Mouse (Mus musculus) layer of hippocampus, adult 9-11 months (tissue): Measurements from ENCODE around the gene Mob3b.

Source experiments
- DNase-seq: peaks from one replicate; pipeline ENCODE4 v3.0.0; 2022

Gene Mob3b

DNA sequence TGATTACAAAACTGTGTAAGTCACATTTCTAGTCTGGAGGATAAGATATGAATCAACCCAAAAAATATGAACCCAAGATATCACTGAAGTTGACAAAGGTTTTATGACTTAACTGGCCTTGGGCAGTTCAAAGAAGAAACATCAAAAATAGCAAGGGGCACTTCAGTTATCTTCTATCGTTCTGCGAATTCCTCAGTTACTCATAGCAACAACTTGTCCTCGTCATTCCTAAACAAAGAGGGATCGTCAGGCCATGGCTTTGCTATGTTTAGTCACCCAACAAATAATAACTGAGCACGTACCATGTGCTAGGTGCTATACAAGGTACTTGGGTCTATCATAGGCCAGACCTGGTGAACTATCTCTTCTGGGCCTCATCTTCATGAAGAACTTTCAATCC, 10.7 kb downstream of the Mob3b start:
- no peak for DNase-seq

DNA sequence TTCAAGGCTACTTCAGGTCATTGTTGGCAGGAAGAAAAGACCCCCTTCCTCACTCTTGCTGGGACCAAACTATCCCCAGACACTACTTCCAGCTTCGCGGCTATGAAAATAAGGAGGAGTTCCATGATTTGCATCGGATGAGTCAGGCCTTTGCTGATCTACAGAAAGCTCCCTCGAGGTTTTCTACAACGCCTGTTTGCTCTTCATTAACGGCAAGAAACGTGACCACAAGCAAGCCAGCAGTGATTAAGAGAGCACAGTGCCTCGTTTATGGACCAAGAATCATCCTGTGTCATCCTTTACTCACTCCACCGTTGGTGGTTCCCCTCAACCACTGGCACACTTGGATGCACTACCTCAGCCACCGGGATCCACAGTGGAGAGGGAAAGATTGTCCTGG, 11.6 kb downstream of the Mob3b start:
- no peak for DNase-seq

DNA sequence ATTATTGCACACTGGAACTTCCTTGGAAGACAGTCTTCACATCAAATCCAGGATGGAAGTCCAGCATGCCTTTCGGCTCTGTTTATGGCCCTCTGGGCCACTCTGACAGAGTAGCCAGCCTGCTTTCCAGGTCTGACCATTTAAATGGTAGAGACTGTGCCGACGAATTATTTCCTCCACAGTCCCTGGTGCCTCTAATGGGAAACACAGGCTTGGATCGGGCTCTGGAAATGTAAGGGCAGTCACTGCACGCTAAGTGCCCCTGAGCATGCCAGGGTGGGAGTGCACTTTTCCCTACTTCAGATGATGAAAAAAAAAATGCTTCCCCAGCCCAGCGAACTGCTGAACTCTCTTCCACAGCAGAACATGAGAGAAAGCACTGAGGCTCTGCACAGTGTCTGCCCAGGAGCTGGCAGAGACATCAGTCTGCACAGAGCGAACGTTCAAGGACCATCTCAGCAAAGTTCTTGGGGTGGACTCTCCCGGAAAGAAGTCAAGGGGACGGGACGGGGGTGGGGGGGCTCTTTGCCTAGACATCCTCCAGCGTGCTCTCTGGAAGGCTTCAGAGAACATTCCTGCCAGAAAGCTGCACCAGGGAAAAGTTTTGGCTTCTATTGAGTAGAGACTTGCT, 13.7 kb downstream of the Mob3b start:
- DNase-seq, result no peak

DNA sequence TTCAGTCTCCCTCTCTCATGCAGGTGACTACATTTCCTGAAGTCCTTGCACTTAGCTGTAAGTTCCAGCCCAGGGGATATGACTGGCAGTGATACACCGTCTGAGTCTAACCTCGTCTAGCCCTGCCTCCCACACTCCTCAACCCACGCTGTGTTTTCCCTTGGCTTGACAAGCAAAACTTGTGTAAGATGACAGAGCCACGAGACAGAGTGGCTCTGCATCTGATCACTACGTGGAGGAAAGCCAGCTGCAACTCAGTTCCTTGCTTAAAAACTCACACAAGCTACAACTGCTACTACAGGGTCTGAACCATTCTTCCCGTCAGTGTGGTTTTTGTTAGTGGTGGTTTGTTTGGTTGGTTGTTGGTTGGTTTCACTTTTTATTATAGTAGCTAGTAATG, 17.0 kb downstream of the Mob3b start:
- no peak for DNase-seq

DNA sequence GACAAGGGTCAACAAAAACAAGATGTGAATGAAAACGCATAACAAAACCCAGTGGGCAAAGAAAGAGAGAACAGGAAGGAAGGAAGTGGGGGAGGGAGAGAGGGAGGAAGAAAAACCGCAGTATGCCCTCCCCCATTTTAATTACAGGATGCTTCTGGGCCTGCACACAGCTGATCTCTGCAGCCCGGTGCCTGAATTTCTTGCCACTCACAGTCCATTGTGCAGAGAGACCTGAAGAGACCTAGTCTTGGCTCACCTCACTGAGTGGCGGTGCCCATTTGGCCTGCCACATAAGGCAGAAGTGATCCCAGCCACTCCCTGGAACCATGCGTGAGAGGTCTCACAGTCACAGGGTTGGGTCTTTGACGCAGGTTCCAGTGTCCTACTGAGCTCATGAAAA, 19.2 kb downstream of the Mob3b start:
- DNase-seq, result no peak

DNA sequence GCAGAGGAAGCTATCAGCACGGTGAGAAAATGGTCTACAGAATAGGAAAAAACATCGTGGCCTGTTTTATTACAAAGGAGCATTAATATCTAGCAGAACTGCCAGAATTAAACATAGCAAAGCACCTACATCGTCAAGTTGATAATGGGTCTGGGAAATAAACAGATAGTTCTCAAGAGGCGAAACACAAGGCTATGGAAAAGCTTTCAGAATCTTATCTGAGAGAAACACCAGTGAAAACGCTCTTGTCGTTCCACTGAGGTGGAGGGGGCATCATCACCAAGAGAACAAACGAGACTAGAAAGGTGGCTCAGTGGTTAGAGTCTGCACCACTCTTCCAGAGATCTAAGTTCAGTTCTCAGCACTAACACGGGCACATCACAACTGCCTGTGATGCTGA, 20.3 kb downstream of the Mob3b start:
- no peak for DNase-seq

DNA sequence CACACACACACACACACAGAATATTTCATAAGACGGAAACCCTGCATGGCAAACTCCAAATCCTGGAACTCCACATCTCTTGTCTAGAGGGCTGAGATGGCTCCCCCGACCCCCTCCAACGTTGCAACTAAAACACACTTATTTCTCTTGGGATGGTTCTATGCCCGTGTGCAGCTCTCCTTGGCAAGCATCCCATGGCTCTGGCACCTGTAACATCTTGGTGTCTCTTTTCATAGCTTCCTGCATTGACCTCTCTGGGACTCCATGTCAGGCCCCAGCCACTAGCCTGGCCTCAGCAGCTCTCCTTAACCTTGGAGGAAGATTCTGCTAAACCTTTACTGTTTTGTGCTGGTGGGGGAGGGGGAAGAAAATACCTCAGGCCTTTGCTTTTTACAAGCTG, 21.5 kb downstream of the Mob3b start:
- DNase-seq, result no peak

DNA sequence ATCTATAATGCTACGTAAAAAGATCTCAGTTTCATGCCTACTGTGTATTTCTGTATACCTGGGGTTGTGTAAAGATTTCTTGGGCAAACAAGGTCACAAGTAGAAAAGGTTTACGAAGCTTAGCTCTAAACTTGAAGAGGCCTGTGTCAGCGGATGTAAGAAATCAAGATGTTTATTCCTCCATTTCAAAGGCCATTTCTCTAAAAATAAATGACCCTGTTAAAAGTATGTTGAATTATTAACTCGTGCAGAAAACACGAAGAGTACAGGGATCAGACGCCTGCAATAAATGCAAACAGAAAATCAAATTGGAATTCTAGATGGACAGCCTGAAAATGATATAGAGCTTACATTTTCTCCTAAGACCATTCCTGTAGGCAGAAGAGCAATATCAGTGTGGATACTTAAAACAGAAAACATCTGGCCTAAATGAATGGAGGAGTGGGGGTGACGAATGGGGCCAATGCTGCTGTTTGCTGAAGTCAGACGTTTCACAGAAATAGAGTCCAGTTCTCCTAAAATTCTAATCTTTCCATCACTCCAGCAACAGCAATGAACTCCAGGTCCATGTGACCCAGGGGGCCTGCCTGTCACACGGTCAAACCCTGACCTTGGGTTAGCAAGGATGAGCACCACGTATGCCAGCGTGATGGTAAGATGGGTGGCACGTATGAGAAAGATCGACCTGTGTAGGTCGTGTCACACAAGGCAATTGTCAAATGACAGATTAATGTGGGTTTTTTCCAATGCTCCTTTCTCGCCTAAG, 22.3 kb downstream of the Mob3b start:
- no peak for DNase-seq

DNA sequence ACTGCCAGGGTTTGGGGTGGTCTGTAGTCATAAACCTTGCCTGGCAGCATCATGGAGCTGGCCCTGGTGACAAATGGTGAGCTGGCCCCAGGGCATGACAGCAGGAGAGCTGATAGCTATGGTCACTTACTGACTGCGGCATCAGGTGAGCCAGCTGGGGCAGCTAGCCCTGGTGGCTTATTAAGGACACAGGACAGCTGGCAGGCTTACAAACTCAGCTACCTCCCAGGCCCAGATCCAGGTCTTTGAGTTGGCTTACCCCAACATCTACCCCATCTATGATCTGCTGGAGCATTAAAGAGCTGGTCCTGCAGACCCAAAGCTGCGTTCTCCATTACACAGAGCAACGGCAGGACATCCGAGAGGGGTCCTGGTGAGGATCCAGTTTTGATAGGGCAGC, 23.9 kb downstream of the Mob3b start:
- DNase-seq, result no peak

DNA sequence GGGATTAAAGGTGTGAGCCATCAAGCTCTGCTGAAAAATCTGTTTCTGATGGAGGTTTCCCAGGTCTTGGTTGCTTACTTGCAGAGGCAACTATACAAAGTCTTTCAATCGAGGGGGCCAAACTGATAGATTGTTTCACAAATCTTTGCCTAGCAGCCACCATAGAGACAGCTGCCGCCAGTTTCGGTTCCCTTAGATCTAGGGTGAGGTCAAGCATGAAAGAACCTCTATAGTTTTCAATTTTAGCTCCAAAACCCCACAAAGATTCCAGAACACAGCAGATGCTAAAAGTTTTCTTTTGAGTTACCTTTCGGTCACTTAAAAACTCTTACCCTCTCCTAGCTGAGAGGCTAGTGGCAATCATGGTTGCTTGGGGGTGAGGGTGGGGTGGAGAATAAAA, 25.7 kb downstream of the Mob3b start:
- DNase-seq, result no peak

DNA sequence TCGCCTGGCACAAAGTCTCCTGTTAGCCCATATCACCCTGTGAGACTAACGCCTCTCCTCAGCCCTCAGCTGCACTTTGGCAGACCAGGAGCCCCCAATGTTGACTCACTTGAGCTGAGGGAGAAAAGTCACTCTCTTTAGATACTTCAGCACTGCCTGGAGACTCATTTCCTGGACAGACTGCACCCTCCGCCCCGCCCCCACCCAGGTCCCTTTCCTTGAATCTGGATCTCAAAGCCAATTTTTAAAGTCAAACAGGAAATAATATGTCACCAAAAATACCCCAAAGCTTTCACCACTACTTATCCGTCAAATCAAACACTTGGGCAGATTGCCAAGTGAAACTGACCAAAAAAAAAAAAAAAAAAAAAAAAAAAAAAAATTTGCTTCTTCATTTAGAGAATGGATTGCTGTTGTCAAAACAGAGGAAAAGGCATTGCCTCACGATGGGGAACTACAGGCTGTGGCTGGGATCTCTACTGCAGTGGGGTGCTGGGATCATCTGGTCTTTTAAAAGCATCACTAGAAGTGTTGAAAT, 26.8 kb downstream of the Mob3b start:
- no peak for DNase-seq

DNA sequence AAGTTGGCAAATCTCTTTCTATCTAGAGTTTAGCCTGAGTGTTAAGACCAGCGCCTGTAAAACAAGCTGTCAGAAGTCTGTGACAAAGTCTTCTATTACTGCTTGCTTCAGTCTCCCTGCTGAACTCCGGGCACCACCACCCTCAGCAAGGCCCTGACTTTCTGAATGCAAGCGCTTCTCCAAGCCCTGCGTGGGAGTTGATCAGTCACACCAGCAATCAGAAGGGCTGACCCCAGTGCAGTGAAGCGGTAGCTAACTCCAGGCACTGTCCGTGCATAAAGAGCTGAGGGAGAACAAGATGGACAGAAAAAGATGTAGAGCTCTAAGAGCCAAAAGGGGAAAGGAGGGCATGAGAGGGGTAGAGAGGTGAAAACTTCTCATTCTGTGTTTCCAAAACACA, 29.5 kb downstream of the Mob3b start:
- no peak for DNase-seq

DNA sequence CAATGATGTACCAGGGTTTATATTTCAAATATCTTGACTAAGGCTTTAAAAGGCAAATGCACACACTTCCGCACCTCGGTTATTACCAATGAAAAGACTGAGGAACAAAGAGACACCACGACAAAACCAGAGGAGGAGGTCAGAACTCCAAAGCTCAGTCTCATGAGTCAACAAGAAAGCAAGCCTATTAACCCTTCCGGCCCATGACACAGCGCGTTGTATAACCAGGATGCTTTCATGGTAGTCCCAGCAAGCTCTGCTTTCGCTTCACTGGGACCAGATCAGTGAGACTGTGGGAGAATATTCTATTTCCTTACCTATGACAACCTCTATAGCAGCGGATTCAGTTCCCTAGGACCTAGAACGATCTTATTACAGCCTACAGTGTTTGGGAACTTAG, 30.5 kb downstream of the Mob3b start:
- no peak for DNase-seq

DNA sequence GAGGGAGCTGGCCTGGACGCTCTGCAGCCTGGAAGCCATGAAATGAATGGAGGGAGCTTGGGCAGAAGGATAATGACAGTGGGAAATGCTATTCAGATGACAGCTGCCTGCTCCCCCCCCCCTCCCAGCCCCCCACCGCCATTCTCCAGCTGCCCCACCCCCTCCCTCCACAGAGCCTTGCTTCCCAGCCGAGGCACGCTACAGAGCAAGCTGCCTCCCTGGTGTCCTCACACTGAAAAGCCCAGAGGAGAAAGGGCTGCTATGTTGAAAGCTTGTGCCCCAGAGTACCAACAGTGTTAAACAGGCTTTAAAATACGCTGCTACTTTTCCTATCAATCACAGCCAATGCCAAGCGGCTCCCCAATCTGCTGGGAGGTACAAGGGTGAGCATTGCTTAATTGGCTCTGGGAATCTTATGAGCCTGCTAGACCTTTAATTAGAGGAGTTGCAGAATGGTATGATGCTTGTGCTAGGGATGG, 31.9 kb downstream of the Mob3b start:
- no peak for DNase-seq

DNA sequence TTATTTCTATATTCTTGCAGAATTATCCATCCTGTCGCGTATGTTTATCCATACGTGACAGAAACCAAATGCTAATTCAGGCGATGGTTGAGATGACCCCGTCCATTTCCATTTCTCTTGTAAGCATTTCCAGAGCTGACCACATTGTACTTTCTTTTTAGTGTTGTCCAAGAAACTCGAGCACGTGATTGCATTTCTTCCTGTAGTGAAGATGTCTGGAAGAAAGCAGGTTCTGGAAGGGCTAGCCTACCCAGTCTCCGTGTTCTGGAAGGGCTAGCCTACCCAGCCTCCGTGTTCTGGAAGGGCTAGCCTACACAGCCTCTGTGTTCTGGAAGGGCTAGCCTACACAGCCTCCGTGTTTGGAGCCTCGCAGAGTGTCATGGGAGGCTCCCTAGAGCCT, 33.3 kb downstream of the Mob3b start:
- no peak for DNase-seq

DNA sequence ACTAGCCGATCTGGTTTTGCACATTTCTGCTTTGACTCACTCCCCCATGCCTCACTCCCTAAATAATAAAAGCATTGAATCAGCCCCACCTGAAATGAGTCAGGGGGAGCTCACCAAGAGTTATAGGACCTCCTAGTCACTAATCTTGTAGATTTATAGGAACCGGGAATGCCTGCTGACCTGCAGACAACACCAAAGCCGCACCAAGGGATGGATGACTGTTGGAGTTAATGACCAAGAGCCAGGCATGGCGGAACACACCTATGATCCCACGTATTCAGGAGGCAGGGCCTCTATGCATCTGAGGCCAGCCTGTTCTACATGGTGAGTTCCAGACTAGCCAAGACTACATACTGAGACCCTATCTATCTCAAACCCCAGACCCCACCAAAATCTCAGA, 34.2 kb downstream of the Mob3b start:
- DNase-seq, result no peak

DNA sequence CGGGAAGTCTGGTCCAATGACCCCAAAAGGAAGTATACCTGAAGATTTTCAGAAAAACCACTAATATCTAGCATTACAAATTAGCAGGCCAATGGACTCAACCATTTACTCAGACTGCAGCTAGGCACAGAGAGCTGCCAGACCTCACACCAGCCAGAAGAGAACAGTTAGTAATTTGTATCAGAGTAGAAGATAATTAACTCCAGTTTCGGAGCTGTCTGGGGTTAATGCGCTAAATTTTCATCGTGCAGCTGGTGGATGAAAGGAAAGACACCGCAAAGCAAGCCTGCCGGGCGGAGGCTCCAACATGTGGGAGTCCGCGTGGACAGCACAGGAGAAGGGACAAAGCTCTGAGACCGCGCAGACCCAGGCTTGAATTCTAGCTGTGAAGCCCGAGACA, 36.2 kb downstream of the Mob3b start:
- no peak for DNase-seq

DNA sequence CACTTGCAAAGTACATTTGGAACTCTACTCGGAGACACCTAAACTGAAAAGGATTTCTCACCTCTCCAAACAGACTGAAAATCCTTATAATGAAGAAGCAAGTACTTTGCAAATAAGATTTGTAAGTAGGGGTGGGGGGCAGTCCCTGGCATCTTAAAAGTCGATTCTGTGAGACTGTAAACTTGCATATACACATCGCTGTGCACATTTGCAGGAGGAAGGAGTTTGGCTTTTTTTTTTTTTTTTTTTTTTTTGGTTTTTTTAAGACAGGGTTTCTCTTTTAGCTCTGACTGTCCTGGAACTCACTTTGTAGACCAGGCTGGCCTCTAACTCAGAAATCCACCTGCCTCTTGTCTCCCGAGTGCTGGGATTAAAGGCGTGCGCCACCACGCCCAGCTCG, 36.7 kb downstream of the Mob3b start:
- DNase-seq, result no peak

DNA sequence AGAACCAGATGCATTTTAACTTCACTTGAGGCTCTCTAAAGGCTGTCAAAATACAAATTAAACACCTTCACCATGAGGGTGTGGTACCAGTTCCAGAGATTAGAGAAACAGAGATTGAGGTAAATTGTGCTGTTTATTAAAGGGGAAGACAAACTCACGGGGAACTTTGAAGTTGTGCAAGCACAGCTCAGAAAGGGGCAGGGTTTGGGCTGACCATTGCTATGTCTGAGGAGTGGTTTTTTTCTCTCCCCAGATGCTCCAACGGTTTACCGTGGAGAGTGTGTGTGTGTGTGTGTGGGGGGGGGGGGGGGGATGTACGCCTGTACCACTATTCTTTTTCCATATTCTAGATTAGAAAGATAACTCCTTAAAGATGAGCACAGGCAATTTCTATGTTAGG, 37.1 kb downstream of the Mob3b start:
- DNase-seq, result no peak

DNA sequence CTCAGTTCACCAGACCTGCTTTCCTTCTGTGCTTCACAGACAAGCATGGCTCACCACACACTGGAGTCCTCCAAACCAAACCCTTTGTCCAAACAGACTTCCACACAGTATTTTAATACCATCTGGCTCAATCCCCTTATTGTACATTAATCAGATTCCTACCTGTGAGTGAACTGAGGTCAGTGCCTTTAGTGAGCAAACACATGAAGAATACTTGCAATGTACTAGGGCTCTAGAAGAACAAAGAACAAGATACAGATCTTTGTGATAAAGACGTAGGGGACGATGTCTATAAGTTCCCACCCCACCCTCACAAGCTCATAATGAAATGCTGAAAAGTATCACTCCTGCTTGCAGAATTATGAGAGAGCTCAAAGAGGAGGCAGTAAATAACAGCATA, 38.4 kb downstream of the Mob3b start:
- DNase-seq, result no peak

DNA sequence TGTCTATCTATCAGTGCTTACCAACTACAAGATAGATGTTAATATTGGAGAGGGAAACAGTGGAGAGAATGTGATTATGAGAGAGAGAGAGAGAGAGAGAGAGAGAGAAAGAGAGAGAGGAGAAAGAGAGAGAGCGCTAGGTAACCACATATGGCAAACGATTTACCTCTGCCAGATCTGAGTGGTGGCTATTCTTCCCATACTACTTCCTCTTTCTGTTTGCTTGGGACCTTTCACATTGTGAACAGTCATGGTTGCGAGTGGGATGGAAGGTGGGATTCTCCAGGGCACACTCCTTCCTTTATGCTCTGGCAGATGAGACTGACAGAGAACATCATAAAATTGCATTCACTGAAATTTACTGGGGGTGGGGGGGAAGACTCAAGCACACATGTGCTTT, 40.1 kb downstream of the Mob3b start:
- DNase-seq, result no peak

DNA sequence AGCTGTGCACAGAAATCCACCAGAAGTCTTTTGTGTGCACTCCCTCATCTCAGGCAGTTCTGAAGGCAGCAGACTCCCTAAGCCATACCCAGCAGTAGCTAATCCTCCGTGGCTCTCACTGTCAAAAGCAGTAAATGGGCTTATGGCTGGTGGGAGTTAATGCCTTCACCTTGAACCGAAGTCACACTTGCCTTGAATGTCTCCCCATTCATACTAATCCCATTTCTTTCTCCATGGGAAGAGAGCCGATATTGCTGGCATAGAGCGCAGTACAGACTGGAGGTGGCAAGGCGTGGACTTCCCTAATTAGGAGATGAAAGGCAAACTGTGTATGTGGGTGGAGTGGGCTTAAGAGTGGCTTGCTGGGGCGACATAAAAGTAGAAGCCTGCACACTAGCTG, 41.4 kb downstream of the Mob3b start:
- DNase-seq, result no peak

DNA sequence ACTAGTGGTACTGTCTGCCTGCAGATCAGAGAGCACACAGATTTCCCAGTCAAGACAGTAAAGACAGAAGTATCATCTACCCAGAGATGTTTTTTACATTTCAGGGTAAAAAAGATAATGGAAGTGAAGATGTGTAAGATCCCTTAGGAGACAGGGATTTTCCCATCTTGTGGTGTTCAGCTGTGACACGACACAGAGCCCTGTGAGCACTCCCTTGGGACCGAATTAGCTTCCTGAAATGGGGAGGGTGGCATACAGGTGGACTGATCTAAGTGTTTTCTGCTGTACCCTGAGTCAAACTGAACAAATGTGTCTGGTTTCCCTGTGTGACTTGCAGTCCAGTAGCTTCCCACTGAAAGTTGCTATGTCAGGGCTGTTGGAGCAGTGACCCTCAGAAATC, 42.3 kb downstream of the Mob3b start:
- DNase-seq, result no peak

DNA sequence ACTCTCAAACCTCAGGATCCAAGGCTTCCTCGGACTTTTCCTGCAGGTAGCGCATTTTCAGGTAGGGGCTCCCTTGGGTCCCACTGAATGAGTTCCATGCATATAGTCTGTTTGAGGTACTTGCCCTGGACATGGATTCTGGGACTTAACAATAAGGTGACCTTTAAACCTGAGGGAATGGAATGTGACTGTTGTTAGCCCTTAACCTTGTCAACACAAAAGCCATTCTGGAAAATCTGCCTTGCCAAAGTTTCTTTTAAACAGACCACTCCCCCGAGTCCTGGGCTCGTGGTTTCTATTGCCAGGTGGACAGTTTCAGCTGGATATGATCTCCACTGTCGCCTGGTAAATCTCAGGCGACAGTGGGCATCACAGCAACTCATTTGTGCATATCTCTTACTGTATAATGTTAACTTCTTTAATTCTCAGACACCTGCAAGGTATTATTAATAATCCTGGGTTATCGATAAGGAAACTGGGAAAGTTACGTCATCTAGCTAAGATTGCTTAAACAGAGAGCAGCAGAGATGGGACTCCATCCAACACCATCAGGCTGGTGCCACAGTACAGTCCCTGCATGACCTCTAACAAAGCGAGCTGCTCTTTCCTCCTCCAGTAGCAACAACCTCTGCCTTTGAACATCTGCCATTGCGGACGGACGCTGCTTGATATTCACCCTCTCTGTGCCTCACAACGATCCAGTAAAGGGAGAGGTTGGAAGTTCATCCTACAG, 43.6 kb downstream of the Mob3b start:
- DNase-seq, result no peak
